ENCODE assay signal across 8 mouse cellular contexts in genomic region chr2:75137983-75138745, GRCm38 (mm10).
DNase-seq lines count a peak whose midpoint lies in the region; ATAC-seq and TF ChIP-seq lines count a peak whose summit lies in the region.

No protein-coding gene starts in this region.

- WGBS in embryonic facial prominence, embryonic 12.5 days: 4% methylated on average over 29 of the region's 29 CpGs
- WGBS in heart, embryonic 11.5 days (ENCODE audit: insufficient replicate concordance): 6% methylated on average over 29 of the region's 29 CpGs
- 3% methylated on average over 29 of the region's 29 CpGs for whole genome bisulfite sequencing in kidney, embryonic 14.5 days
- 11% methylated on average over 29 of the region's 29 CpGs for WGBS in liver, adult 2 months
- 7% methylated on average over 29 of the region's 29 CpGs for WGBS in thymus, adult 2 months

- H3K4me2 ChIP-seq in embryonic facial prominence, embryonic 12.5 days (replicated peaks): peak overlapping the region; percentile 60
- peak overlapping the region; percentile 82 for H3K4me2 ChIP-seq in heart, embryonic 11.5 days
- peak overlapping the region; percentile 86 for H3K4me2 ChIP-seq in kidney, embryonic 14.5 days (replicated peaks; ENCODE audit: low read depth, low read length)

- no peaks in the 10 kb centered on the region for H3K36me3 ChIP-seq in embryonic facial prominence, embryonic 12.5 days
- no peaks in the 10 kb centered on the region for H3K36me3 ChIP-seq in heart, embryonic 11.5 days (ENCODE audit: control insufficient read depth, insufficient read depth, low read length)
- no peaks in the 10 kb centered on the region for H3K36me3 ChIP-seq in kidney, embryonic 14.5 days (ENCODE audit: control insufficient read depth, insufficient read depth, low read length)
- H3K36me3 ChIP-seq in liver, adult 2 months (ENCODE audit: control insufficient read depth, insufficient read depth, low read length): no peaks in the 10 kb centered on the region
- H3K36me3 ChIP-seq in thymus, adult 2 months (ENCODE audit: control insufficient read depth, insufficient read depth, low read length): no peaks in the 10 kb centered on the region

- H3K27me3 ChIP-seq in embryonic facial prominence, embryonic 12.5 days: peaks cover 72% of the 10 kb centered on the region
- peaks cover 44% of the 10 kb centered on the region for H3K27me3 ChIP-seq in heart, embryonic 11.5 days (ENCODE audit: control insufficient read depth, insufficient read depth, low read length)
- H3K27me3 ChIP-seq in kidney, embryonic 14.5 days (ENCODE audit: control insufficient read depth, insufficient read depth, low read length): no peaks in the 10 kb centered on the region; the same call in 1 of the 2 replicates
- peaks cover 10% of the 10 kb centered on the region; the same call in 1 of the 2 replicates for H3K27me3 ChIP-seq in liver, adult 2 months (ENCODE audit: control insufficient read depth, insufficient read depth, low read length)
- H3K27me3 ChIP-seq in thymus, adult 2 months (ENCODE audit: control insufficient read depth, insufficient read depth, low read length): peaks cover 7% of the 10 kb centered on the region; the same call in 1 of the 2 replicates

- no peak overlapping the region for H3K9ac ChIP-seq in embryonic facial prominence, embryonic 12.5 days
- H3K9ac ChIP-seq in heart, embryonic 11.5 days (ENCODE audit: low read depth, low read length): no peak overlapping the region
- peak overlapping the region; percentile 62 for H3K9ac ChIP-seq in kidney, embryonic 14.5 days (ENCODE audit: low read depth, low read length)
- no peak overlapping the region for H3K9ac ChIP-seq in liver, adult 2 months (ENCODE audit: low read depth, low read length)

- ATAC-seq in embryonic facial prominence, embryonic 12.5 days (ENCODE audit: insufficient number of reproducible peaks, insufficient read depth, low FRiP score, low TSS enrichment): no peak
- ATAC-seq in heart, embryonic 11.5 days (replicated peaks; ENCODE audit: insufficient number of reproducible peaks, low FRiP score, low TSS enrichment): no peak
- peak; percentile 61 for ATAC-seq in kidney, embryonic 14.5 days (ENCODE audit: low FRiP score, low TSS enrichment)

- peak; percentile 14 to 67 for DNase-seq in spleen, postnatal 10 days (ENCODE audit: low spot score in 2 of 2)
- DNase-seq in spleen, postnatal 36 days (ENCODE audit: low spot score in 2 of 2): no peak
- no peak for DNase-seq in liver, adult 2 months (ENCODE audit: extremely low read depth, low read depth, low spot score)
- peak; percentile 73 for DNase-seq in naive thymus-derived CD4-positive, alpha-beta T cell, adult 2 months (ENCODE audit: low read depth)
- DNase-seq in thymus, adult 2 months: peak; percentile 62

- H3K79me2 ChIP-seq in liver, adult 2 months (ENCODE audit: control insufficient read depth, insufficient read depth, low read length): no peaks in the 10 kb centered on the region

- TF ChIP-seq CTCF in liver, adult 2 months (IDR thresholded peaks at IDR 0.05; ENCODE audit: low read depth, low read length): peak; percentile 54
- peak; percentile 90 for TF ChIP-seq CTCF in thymus, adult 2 months (IDR thresholded peaks at IDR 0.05; ENCODE audit: borderline replicate concordance, control insufficient read depth, extremely low read depth, insufficient read depth, low read length, poor library complexity)

- no peak for TF ChIP-seq POLR2A in liver, adult 2 months (IDR thresholded peaks at IDR 0.05; ENCODE audit: extremely low read depth, insufficient read depth, low read length)
- no peak for TF ChIP-seq POLR2A in thymus, adult 2 months (IDR thresholded peaks at IDR 0.05; ENCODE audit: control insufficient read depth, extremely low read depth, insufficient read depth, low read length, poor library complexity)

- H3K4me1 ChIP-seq in embryonic facial prominence, embryonic 12.5 days: peaks cover 14% of the 10 kb centered on the region
- H3K4me1 ChIP-seq in heart, embryonic 11.5 days (ENCODE audit: control insufficient read depth, insufficient read depth, low read length): no peaks in the 10 kb centered on the region
- peaks cover 10% of the 10 kb centered on the region for H3K4me1 ChIP-seq in kidney, embryonic 14.5 days (ENCODE audit: control insufficient read depth, insufficient read depth, low read length)
- no peaks in the 10 kb centered on the region for H3K4me1 ChIP-seq in liver, adult 2 months (ENCODE audit: control insufficient read depth, insufficient read depth, low read length)
- H3K4me1 ChIP-seq in thymus, adult 2 months (replicated peaks; ENCODE audit: control insufficient read depth, insufficient read depth, low read length): no peaks in the 10 kb centered on the region

- H3K4me3 ChIP-seq in embryonic facial prominence, embryonic 12.5 days: peak overlapping the region; percentile 35
- peak overlapping the region; percentile 45 for H3K4me3 ChIP-seq in heart, embryonic 11.5 days (ENCODE audit: low read depth, low read length)
- peak overlapping the region; percentile 54 for H3K4me3 ChIP-seq in kidney, embryonic 14.5 days (ENCODE audit: low read length)
- H3K4me3 ChIP-seq in liver, adult 2 months (ENCODE audit: insufficient read depth, low read depth, low read length): no peak overlapping the region
- H3K4me3 ChIP-seq in thymus, adult 2 months (ENCODE audit: control insufficient read depth, insufficient read depth, low read length): no peak overlapping the region

- H3K27ac ChIP-seq in embryonic facial prominence, embryonic 12.5 days: no peak overlapping the region
- H3K27ac ChIP-seq in heart, embryonic 11.5 days (ENCODE audit: low read depth, low read length): no peak overlapping the region
- 0 out of 2 replicates have a peak overlapping the region, but pooled peaks have one; percentile 80 for H3K27ac ChIP-seq in kidney, embryonic 14.5 days (ENCODE audit: low read depth, low read length)
- no peak overlapping the region for H3K27ac ChIP-seq in liver, adult 2 months (replicated peaks; ENCODE audit: insufficient read depth, low read depth, low read length)
- H3K27ac ChIP-seq in thymus, adult 2 months (ENCODE audit: control insufficient read depth, insufficient read depth, low read length): no peak overlapping the region

- H3K9me3 ChIP-seq in embryonic facial prominence, embryonic 12.5 days: no peaks in the 10 kb centered on the region
- no peaks in the 10 kb centered on the region for H3K9me3 ChIP-seq in heart, embryonic 11.5 days (replicated peaks; ENCODE audit: control insufficient read depth, low read length)
- H3K9me3 ChIP-seq in kidney, embryonic 14.5 days (ENCODE audit: control insufficient read depth, low read length): no peaks in the 10 kb centered on the region

Comparison
In these comparisons a context has a peak if more than half of its experiments do, and no peak if none do; other contexts are left out.
1. DNase-seq: peak in spleen, postnatal 10 days (2 of 2), naive thymus-derived CD4-positive, alpha-beta T cell, adult 2 months (single experiment) and thymus, adult 2 months (single experiment); none in spleen, postnatal 36 days (0 of 2) and liver, adult 2 months (single experiment).
2. H3K4me3 ChIP-seq: peak in embryonic facial prominence, embryonic 12.5 days (single experiment), heart, embryonic 11.5 days (single experiment) and kidney, embryonic 14.5 days (single experiment); none in liver, adult 2 months (single experiment) and thymus, adult 2 months (single experiment).
3. Peak in every context shown above with its lines, with median percentiles within 50 percentile points of each other: H3K4me2 ChIP-seq.